Mouse (Mus musculus): ENCODE data around the gene Mecom.

The Mecom gene

DNA sequence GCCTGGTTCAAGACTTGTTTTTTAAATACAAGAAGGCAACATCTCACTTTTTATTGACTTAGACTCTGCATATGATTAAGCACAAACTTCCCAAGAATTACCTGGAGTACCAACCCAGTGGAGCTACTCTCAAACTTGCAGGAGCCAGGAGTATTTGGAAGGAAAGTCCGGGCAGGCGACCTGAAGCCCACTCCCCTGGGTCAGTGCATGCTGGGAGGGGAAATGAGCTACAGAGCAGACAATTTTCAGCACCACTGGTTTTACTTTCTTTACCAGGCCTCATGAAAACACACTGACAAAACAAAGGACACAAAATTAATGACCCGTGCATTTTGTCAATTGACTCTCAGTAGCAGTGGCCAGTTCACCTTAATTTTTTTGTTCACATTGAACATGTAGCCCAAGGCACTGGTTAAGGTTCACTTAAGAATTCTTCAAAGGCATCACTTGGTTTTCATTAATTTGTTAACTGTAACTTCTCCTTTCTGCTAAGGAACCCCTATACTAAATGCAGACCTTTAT lies 434.5 kb downstream of the Mecom start:
- no peak for DNase-seq (ENCODE audit: extremely low read depth, low read depth, low spot score)

- no peak for DNase-seq (ENCODE audit: extremely low read depth, low read depth, low spot score)
Measured at GRCm38 (mm10) chr3:30107945-30108670, 439.7 kb downstream of the Mecom start.

DNA sequence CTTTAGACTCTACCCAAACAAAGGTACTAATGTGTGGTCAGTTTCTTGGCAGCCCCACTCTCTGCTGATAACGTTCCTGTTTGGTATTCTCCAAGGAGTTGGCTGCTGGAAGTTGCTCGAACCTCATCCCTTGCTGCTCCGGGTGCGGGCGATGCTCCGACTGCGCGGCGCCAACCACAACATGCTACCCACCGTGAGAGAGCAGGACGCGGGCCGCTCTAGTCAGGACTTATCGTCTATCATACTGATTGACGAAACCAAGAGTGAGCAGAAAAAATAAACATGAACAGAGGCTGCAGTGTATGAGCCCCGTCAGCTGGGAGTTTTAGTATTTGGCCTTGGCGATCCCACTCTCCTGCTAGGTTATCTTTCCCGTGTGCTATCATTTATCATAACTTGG lies 441.3 kb downstream of the Mecom start:
- DNase-seq (ENCODE audit: extremely low read depth, low read depth, low spot score): no peak

DNA sequence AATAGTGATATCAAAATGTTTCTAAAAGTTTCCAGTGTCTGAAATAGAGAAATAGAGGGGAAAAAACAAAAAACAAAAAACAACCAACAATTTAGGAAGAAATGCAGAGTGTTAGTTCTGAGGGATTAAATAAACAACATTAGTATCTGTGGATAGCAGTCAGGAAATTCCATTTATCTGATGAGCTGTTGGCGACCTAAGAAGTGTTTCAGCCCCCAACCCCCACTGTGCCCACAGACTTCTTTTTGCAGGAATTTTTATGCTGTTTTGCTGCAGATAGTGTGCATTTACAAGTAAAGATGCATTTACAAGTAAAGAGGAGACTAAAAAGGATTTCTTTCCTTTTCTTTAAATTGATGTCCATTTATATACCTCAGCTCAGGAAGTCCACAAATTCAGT lies 441.9 kb downstream of the Mecom start:
- DNase-seq (ENCODE audit: extremely low read depth, low read depth, low spot score): no peak

DNA sequence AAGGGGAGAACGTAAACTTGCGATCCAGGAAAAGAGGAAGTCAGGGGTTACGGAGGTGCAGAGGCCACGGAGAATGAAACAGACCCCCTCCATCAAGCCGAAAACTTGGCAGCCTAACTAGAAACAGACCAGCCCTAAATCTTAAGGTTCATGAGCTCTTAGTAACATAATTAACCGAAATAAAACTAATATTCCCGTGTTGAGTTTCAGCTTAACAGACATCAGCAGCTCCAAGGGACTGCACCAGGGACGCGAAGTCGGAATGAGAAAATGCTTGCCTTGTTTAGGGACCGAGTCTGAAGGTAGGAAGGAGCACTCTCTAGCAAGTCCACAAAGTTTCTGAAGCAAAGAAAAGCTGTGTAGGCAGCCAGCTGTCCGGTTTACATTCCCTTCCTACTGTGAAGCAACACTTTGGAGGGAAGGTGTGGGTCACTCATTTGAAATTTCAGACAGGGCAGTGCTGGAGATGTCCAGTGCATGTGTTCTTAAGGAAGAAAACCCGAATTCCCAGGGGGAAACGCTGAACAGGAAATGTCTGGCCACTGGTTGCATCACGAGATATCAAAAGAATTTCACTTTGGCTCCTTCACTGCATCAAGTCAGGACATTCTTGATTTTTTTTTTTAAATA lies 442.5 kb downstream of the Mecom start:
- DNase-seq (ENCODE audit: extremely low read depth, low read depth, low spot score): no peak

DNA sequence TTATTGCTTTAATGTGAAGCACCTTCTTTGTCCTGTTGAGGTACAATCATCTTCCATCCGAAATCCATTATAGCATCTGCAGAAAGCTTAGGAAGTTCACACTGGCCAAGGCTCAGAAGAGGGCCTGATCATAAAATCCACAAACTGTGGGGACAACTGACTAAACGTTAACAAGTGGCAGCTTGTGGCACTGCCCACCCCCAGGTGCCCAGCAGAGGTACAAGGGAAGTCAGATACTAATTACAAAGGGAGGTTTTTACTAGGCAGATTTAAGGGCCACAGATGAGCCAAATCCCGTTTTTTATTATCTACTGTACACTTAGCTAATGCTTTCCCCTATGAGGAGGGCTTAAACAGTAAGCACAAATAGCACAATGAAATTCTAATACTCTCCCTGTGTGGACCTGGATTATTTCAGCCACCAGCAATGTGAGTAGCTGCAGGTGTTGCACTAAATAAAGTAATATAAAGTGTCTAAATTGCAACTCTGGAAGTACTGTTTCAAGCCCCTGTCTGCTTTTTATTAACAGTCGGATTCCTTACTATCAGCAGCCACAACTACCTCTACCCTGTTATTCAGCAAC lies 443.2 kb downstream of the Mecom start:
- DNase-seq (ENCODE audit: extremely low read depth, low read depth, low spot score): no peak

GRCm38 (mm10) chr3:30101146-30101545 lies 446.7 kb downstream of the Mecom start:
- no peak for DNase-seq (ENCODE audit: extremely low read depth, low read depth, low spot score)

- no peak for DNase-seq (ENCODE audit: extremely low read depth, low read depth, low spot score)
Measured at GRCm38 (mm10) chr3:30097713-30098112, 450.1 kb downstream of the Mecom start.

- DNase-seq (ENCODE audit: extremely low read depth, low read depth, low spot score): no peak
Measured at GRCm38 (mm10) chr3:30097129-30097528, 450.7 kb downstream of the Mecom start.

DNA sequence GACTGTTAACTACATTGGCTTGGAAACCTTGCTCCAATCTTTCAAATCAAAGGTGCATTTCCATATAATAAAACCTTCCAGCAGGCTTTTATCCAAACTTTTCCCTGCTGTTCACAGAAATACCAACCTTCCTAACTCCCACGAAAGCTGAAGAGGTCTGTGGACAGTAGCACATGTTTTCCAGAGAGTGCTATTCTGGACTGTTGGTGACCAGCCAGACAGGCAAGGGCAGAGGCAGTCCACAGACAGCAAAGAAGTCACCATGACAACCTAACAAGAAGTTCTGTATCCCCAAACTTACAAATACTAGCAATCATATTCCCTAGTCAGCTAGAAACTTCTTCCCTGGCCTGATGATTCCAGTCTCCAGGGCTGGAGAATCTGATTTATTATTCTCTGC lies 454.8 kb downstream of the Mecom start:
- no peak for DNase-seq (ENCODE audit: extremely low read depth, low read depth, low spot score)

GRCm38 (mm10) chr3:30092481-30092880 lies 455.3 kb downstream of the Mecom start:
- no peak for DNase-seq (ENCODE audit: extremely low read depth, low read depth, low spot score)

GRCm38 (mm10) chr3:30091860-30092259 lies 455.9 kb downstream of the Mecom start:
- no peak for DNase-seq (ENCODE audit: extremely low read depth, low read depth, low spot score)

DNA sequence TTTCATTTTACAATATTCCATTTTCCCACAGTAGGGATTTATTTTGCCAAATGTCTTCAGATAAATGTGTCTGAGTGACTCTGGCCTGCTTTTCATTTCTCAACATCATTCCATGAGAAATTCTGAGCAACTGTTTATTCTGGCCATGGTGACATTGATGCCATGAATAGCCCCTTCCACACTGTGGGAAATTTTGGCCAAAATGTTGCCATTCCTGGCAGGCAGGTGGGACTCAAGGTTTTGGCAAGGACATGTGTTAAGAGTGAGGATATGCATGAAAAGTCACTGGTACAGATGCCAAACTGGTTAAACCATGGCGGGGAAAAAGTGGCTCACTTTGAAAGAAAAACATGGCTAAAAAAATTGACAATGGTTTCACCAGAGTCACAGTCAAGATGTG lies 456.4 kb downstream of the Mecom start:
- no peak for DNase-seq (ENCODE audit: extremely low read depth, low read depth, low spot score)

GRCm38 (mm10) chr3:30086139-30086538 lies 461.7 kb downstream of the Mecom start:
- no peak for DNase-seq (ENCODE audit: extremely low read depth, low read depth, low spot score)

DNA sequence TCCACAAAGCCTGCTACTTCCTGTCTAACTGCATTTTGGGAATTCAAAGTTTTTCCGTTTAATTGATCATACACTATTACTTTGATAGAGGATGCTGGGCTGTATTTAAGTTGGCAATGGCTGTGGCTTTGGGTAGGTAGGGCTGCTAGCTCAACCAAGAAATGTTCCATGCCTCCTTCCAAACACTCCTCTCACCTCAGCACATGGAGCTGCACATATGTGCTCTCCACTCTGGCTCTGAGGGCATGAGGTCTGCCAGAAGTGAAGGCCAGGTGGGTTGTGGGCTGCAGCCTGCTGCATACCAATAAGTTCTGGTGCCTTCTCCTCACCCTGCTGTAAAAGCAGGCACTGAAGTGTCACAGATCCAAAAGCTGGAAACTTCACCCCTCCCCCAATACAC lies 464.0 kb downstream of the Mecom start:
- no peak for DNase-seq (ENCODE audit: extremely low read depth, low read depth, low spot score)

- DNase-seq (ENCODE audit: extremely low read depth, low read depth, low spot score): no peak
Measured at GRCm38 (mm10) chr3:30083268-30083667, 464.5 kb downstream of the Mecom start.

GRCm38 (mm10) chr3:30080827-30081226 lies 467.0 kb downstream of the Mecom start:
- no peak for DNase-seq (ENCODE audit: extremely low read depth, low read depth, low spot score)

DNA sequence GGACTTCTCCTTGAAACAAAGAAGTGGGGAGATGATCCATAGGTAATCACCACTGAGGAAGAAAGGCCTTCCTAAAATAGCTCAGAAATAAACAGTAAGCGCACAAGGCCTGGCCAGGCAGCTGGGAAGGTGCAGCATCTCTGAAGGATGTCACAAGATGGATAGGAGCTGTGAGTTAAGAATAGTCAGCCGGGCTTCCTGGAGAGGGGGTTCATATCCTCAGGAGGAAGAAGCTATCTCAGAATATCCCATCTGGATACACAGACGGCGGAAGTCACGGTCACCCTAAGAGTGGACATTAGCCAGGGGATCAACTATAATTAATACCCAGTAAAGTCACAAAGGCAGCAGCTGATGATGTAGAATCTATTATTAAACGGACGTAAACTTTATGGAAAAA lies 471.3 kb downstream of the Mecom start:
- no peak for DNase-seq (ENCODE audit: extremely low read depth, low read depth, low spot score)

- no peak for DNase-seq (ENCODE audit: extremely low read depth, low read depth, low spot score)
Measured at GRCm38 (mm10) chr3:30071271-30071670, 476.5 kb downstream of the Mecom start.

GRCm38 (mm10) chr3:30066519-30066918 lies 481.3 kb downstream of the Mecom start:
- DNase-seq (ENCODE audit: extremely low read depth, low read depth, low spot score): no peak

DNA sequence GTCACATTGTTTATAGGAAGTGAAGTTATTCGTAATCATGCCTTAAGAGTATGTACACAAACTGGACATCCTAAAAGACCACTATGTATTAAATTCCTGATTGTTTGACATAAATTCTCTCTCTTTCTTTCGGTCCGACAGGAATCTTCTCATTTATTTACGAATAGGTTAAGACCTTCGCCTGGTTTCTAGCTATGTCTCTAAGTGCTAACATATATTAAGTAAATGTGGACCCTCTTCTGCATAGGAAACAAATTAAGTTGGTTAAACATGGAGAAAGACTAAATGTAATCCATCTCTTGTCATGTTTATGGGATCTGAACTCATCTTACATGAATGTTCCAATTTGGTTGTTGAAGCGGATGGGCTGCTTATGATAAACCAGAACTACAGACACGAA lies 487.8 kb downstream of the Mecom start:
- no peak for DNase-seq (ENCODE audit: extremely low read depth, low read depth, low spot score)

GRCm38 (mm10) chr3:30059615-30060014 lies 488.2 kb downstream of the Mecom start:
- no peak for DNase-seq (ENCODE audit: extremely low read depth, low read depth, low spot score)
